Mouse (Mus musculus) heart, postnatal 4 days (tissue): ENCODE results near the gene 1190007I07Rik. TPM values are rescaled to one million over a fixed set of nuclear protein-coding genes. Genes with fewer than 3 reads are reported as not detected.
A peak's percentile ranks its signal among the peaks of the same experiment; 100 is the strongest.

Experiments
- DNase-seq: peaks from one replicate; pipeline ENCODE4 v3.0.0; 2021
- total RNA-seq, 2 experiments: library from RNA; stranded (reverse); gene quantifications; 2 replicates each; pipeline ENCODE4 v1.2.3; 2021

The 1190007I07Rik gene
- total RNA-seq = 10 to 100 TPM; 18.6 to 21.7 TPM

- DNase-seq = peak; percentile 94
These were observed at the start of gene 1190007I07Rik for GRCm38 (mm10) chr10:82622671-82623552. 1190007I07Rik (minus strand) TSS chr10:82623228.

DNA sequence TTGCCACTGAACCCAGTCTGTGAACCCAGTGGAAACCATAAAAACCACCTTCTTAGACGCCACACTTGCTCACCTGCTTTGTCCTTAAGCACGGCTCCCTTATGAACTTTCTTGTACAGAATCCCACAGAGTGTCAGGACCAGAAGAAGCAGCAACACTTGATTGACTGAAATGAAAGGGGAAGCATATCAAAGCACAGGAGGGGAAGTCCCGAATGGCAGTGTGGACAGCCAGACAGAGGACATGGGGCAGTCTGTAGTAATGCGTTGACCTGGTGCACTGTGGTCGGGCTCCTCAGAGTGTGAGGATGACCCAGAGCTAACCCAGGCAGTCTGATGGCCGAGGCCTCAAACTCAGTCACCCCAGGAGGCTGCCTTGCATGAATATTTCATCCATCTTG is 47.2 kb upstream of the 1190007I07Rik start:
- DNase-seq = no peak

DNA sequence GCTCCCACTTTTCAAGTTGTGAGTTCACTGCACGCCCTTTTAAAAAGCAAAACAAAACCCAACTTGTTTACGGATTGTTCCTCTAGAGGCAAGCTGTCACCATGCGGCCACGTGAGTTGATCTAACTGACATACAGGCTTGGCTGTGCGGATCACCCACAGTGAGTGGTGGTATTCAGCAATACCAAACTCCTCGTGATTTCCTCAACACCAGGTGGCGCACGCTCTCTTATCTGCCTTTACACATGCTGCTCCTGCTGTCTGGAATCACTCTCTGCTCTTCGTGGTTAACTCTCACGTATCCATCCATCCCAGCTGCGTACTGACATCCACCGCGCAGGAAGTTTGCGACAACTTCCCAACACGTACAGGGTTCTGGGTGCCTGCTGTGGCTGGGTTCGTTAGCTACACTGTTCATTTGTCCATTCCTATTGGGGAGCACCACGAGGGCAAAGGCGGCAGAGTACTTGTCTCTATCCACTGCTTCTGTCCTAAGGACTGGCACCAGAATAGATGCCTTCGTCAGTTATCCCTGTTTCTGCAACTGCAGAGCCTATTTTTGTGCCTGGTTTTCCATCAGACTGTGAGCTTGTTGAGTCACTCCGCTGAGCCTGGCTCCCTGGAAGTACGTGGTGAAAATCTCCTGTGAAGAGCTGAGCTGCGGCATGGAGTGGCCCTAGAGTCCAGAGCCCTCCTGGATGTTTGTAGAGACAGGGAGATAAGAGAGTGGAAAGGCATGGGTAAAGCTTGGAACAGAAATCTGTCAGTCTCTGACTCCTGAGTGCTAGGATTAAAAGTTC is 43.6 kb upstream of the 1190007I07Rik start:
- peak; percentile 90 for DNase-seq

- no peak for DNase-seq
These were observed 42.9 kb upstream of the 1190007I07Rik start for GRCm38 (mm10) chr10:82665951-82666350.

DNA sequence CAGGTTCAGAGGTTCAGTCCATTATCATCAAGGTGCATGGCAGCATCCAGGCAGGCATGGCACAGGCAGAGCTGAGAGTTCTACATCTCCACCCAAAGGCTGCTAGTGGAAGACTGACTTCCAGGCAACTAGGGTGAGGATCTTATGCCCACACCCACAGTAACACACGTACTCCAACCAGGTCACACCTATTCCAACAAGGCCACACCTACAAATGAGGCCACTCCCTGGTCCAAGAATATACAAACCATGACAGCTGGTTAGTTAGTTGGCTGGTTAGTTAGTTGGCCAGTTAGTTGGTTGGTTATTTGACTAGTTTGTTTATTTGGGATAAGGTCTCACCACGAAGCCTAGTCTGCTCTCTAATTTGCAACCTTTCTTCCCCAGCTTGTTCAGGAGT is 40.3 kb upstream of the 1190007I07Rik start:
- no peak for DNase-seq

- no peak for DNase-seq
These were observed 39.4 kb upstream of the 1190007I07Rik start for GRCm38 (mm10) chr10:82662267-82662990.

GRCm38 (mm10) chr10:82661820-82662219 is 38.8 kb upstream of the 1190007I07Rik start:
- no peak for DNase-seq

- no peak for DNase-seq
These were observed 31.6 kb upstream of the 1190007I07Rik start for GRCm38 (mm10) chr10:82654581-82654980.

DNA sequence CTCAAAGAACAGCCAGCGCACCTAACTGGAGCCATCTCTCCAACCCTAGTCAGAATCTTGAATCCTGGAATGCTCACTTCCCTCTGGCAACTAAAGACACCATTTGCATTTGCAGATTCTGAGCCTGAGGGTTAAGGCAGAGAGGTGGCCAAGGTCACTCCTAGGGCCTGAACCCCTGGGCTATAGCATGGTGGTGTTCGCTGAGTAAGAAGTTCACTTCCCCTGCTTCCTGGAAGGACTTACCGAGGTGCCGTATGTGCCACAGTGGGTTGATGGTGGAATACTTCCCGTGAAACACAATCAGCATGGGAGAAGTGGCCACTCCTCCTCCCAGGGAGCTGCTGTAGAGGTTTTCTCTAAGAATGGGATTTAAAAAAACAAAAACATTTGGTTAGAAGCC is 29.6 kb upstream of the 1190007I07Rik start:
- DNase-seq = no peak

- no peak for DNase-seq
These were observed 28.2 kb upstream of the 1190007I07Rik start for GRCm38 (mm10) chr10:82651221-82651620.

- no peak for DNase-seq
These were observed 24.3 kb upstream of the 1190007I07Rik start for GRCm38 (mm10) chr10:82647205-82647811.

GRCm38 (mm10) chr10:82646083-82646482 is 23.1 kb upstream of the 1190007I07Rik start:
- no peak for DNase-seq

- no peak for DNase-seq
These were observed 18.5 kb upstream of the 1190007I07Rik start for GRCm38 (mm10) chr10:82641481-82641880.

- DNase-seq = no peak
These were observed 16.1 kb upstream of the 1190007I07Rik start for GRCm38 (mm10) chr10:82639032-82639698.

DNA sequence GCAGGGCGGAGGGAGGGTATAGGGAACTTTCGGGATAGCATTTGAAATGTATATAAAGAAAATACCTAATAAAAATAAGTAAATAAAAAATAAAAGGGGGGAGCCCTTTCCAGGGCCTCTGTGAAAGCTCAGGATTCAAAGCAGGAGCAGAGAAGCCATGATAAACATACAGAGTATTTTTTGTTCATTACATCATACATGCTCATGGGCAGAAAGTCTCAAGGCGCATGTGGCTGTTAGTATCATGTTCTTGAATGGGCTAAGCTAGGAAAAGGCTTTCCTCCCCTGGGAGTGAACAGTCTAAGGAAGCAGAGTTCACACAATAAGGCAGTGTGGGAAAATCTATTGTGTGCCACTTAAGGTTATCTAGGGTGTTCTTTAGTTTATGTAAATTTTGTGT is 13.3 kb upstream of the 1190007I07Rik start:
- no peak for DNase-seq

DNA sequence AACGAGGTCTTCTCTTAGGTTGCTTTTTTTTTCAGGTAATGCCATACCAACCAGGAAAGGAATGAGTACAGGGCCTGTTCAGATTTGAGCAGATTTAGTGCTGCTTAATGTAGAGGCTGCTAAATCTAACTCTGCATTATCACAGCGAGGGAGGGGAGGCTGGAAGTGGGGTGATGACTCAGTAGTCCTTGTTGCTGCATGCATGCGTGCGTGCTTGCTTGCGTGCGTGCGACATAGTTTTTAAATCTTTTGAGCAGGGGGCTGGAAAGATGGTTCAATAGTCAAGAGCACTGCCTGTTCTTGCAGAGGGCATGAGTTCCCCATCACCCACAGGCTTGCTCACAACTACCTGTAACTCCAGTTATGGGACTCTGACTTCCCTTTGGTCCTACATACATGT is 11.3 kb upstream of the 1190007I07Rik start:
- DNase-seq = no peak

GRCm38 (mm10) chr10:82632496-82633280 is 9.7 kb upstream of the 1190007I07Rik start:
- DNase-seq = no peak

- no peak for DNase-seq
These were observed 8.1 kb upstream of the 1190007I07Rik start for GRCm38 (mm10) chr10:82631133-82631532.

DNA sequence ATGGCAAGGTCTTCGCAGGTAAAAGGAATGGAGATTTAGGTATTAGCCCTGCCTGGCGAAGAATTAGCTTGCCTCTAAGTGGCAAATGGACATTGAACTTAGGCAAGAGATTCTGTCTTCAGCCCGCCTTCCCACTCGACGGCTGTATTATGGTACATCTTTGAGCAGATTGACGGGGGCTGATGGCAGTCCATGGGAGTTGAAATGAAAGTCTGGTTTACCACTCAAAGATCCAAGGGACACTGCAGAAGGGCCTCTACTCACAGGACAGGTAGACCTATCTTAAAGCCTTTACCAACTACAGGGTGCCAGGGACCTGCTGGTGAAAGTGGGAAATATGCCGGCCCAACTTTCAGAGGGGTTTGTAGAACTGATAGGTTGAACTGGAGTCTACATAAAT is 7.5 kb upstream of the 1190007I07Rik start:
- DNase-seq = no peak

- peak; percentile 91 for DNase-seq
These were observed 6.7 kb upstream of the 1190007I07Rik start, which contains the start of gene Tdg for GRCm38 (mm10) chr10:82629586-82630255. Tdg (plus strand) TSS chr10:82629828.
